Mouse (Mus musculus): ENCODE results near the gene Fam3b. TPM values are rescaled to one million over a fixed set of nuclear protein-coding genes. Genes with fewer than 3 reads are reported as not detected.

Fam3b gene
- polyA plus RNA-seq, 1 experiment: not detected

DNA sequence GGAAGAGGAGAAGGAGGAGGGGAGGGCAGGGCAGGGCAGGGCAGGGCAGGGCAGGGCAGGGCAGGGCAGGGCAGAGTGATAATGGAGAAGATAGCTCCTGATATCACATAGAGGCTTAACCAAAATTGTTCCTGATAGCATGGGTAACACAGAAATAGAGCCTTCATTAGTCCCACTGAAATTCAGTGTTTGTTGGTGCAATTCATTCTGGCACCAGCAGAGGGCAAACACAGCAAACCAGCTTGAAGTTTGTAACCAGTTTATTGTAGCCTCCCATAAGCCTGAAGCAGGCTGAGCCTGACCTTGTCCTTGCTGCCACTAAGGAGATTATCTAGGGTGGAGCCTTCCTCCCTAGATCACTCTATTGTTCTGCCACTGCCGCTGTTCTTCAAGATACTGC is 8.4 kb upstream of the Fam3b start:
- Histone ChIP-seq H3K4me1 (ENCODE audit: control insufficient read depth, insufficient read depth, low read length) (no peaks in the 10 kb centered on the region), H3K27ac (ENCODE audit: insufficient read depth, low read length) (no peak overlapping the region), H3K4me3 (ENCODE audit: insufficient read depth, low read length) (no peak overlapping the region)
- no peak for TF ChIP-seq POLR2A (IDR thresholded peaks at IDR 0.05; ENCODE audit: extremely low read depth, insufficient read depth, low read length)
- peak; percentile 67 for TF ChIP-seq CTCF (IDR thresholded peaks at IDR 0.05; ENCODE audit: extremely low read depth, insufficient read depth, low read length)

DNA sequence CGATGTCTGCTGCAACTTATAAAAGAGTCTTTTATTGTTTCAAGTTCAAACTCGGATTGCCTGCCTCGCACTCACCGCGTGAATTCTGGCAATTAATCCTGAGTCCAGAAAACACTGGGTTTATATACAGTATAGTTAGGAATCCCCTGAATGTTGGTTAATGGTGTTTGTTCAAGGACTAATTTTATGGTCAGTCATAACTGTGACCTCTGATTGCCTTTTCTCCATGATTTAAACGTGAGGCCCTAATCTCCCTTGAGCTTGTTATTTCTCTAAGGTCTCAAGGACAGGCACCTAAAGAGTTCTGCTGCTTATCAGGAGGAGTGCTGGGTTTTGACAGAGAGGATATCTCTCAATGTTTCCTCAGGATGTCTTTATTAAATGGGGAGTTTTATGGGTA is 7.4 kb upstream of the Fam3b start:
- Histone ChIP-seq H3K4me3 (ENCODE audit: insufficient read depth, low read length) (no peak overlapping the region), H3K27ac (ENCODE audit: insufficient read depth, low read length) (no peak overlapping the region), H3K4me1 (ENCODE audit: control insufficient read depth, insufficient read depth, low read length) (no peaks in the 10 kb centered on the region)
- no peak for TF ChIP-seq CTCF (IDR thresholded peaks at IDR 0.05; ENCODE audit: extremely low read depth, insufficient read depth, low read length)
- TF ChIP-seq POLR2A (IDR thresholded peaks at IDR 0.05; ENCODE audit: extremely low read depth, insufficient read depth, low read length): no peak

DNA sequence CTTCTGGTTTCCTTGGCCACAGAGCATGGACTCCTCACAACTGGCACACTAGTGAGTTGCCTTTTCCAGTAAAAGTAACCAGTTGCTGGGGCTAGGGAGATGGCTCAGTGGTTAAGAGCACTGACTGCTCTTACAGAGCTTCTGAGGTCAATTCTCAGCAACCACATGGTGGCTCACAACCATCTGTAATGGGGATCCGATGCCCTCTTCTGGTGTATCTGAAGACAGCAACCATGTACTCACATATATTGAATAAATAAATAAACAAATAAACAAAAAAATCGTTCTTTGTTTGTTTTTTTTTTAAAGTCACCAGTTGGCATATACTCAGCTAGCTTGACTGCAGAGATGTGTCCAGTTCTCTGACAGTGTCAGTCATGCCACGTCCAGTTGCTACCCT is 1.7 kb upstream of the Fam3b start:
- Histone ChIP-seq H3K4me1 (ENCODE audit: control insufficient read depth, insufficient read depth, low read length) (no peaks in the 10 kb centered on the region), H3K27ac (ENCODE audit: insufficient read depth, low read length) (no peak overlapping the region), H3K4me3 (ENCODE audit: insufficient read depth, low read length) (no peak overlapping the region)
- TF ChIP-seq CTCF (IDR thresholded peaks at IDR 0.05; ENCODE audit: extremely low read depth, insufficient read depth, low read length) (no peak), POLR2A (IDR thresholded peaks at IDR 0.05; ENCODE audit: extremely low read depth, insufficient read depth, low read length) (no peak)

DNA sequence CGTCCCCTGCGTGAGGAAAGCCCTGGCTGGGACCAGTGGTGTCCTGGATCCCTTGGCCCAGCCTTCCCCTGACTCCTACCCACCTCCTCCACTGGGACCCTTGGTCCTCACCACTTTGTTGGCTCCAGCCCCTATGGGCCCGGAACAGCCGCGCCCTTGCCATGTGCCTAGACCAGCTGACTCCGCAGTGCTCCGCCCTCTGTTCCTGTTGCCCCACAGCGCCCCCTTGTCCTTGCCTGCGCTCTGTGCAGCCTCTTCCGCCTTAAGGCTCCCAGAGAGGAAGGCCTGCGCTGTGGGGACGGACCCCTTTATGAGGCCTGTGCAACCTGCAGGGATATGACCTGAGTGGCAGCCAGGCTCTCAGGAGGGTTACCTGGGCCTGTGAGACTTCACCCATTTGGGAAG is 2.3 kb downstream of the Fam3b start:
- no peak overlapping the region for H3K4me3 ChIP-seq (ENCODE audit: insufficient read depth, low read length)
- no peak overlapping the region for H3K27ac ChIP-seq (ENCODE audit: insufficient read depth, low read length)
- H3K4me1 ChIP-seq (ENCODE audit: control insufficient read depth, insufficient read depth, low read length): no peaks in the 10 kb centered on the region
- TF ChIP-seq CTCF (IDR thresholded peaks at IDR 0.05; ENCODE audit: extremely low read depth, insufficient read depth, low read length) (no peak), POLR2A (IDR thresholded peaks at IDR 0.05; ENCODE audit: extremely low read depth, insufficient read depth, low read length) (no peak)

DNA sequence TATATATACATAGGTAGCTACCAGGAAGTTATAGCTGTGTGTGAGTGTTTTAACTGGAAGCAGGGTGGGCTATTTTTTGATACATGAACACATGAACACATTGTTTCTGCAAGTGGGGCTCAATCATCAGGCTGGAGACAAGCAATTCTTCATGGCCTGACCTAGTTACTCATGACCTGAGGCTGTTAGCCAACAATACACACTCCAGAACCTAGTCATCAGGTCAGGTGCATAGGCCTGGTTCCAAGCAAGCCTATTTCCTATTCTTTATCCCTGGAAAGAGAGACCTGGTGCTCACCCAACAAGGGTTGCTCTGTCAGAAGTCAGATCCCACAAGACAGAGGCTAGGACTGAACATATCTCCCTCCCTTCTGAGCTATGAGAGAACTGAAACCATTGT is 3.1 kb downstream of the Fam3b start:
- TF ChIP-seq CTCF (IDR thresholded peaks at IDR 0.05; ENCODE audit: extremely low read depth, insufficient read depth, low read length) (no peak), POLR2A (IDR thresholded peaks at IDR 0.05; ENCODE audit: extremely low read depth, insufficient read depth, low read length) (no peak)
- no peak overlapping the region for H3K4me3 ChIP-seq (ENCODE audit: insufficient read depth, low read length)
- no peak overlapping the region for H3K27ac ChIP-seq (ENCODE audit: insufficient read depth, low read length)
- no peaks in the 10 kb centered on the region for H3K4me1 ChIP-seq (ENCODE audit: control insufficient read depth, insufficient read depth, low read length)

DNA sequence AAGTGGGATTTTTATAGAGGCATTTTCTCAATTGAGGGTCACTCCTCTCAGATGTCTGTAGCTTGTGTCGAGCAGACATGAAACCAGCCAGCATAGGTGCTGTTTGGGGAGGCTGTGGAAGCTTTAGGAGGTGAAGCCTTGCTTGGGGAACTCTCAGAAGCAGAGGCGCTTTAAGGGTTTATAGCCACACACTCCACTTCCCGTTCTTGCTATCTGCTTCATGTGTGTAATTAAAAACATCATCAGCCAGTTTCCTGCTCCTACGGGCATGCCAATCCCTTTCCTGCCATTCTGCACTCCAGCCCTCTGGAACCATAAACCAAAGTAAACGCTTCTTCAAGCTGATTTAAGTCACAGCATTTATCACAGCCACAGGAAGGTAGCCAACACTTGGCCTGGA is 3.8 kb downstream of the Fam3b start:
- Histone ChIP-seq H3K27ac (ENCODE audit: insufficient read depth, low read length) (no peak overlapping the region), H3K4me1 (ENCODE audit: control insufficient read depth, insufficient read depth, low read length) (no peaks in the 10 kb centered on the region), H3K4me3 (ENCODE audit: insufficient read depth, low read length) (no peak overlapping the region)
- TF ChIP-seq CTCF (IDR thresholded peaks at IDR 0.05; ENCODE audit: extremely low read depth, insufficient read depth, low read length) (no peak), POLR2A (IDR thresholded peaks at IDR 0.05; ENCODE audit: extremely low read depth, insufficient read depth, low read length) (no peak)

DNA sequence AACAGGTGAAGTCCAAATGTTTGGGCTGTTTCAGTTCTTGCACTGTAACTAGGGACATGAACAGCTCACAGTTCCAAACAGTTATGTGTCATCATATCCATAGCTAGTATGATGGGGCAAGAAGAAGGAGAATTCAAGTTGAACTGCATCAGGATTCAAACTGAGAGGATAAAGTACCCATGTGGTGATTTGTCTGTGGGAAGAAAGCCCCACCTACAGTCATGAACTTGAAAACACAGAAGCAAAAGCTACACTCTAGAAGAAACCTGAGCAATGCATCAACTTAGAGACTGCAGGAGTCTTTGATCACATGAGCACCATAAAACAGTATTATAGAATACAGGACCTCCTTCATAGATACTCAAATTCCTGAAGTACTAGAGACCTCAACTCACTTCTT is 6.8 kb downstream of the Fam3b start:
- TF ChIP-seq CTCF (IDR thresholded peaks at IDR 0.05; ENCODE audit: extremely low read depth, insufficient read depth, low read length): no peak
- no peak for TF ChIP-seq POLR2A (IDR thresholded peaks at IDR 0.05; ENCODE audit: extremely low read depth, insufficient read depth, low read length)
- Histone ChIP-seq H3K4me3 (ENCODE audit: insufficient read depth, low read length) (no peak overlapping the region), H3K4me1 (ENCODE audit: control insufficient read depth, insufficient read depth, low read length) (no peaks in the 10 kb centered on the region), H3K27ac (ENCODE audit: insufficient read depth, low read length) (no peak overlapping the region)

DNA sequence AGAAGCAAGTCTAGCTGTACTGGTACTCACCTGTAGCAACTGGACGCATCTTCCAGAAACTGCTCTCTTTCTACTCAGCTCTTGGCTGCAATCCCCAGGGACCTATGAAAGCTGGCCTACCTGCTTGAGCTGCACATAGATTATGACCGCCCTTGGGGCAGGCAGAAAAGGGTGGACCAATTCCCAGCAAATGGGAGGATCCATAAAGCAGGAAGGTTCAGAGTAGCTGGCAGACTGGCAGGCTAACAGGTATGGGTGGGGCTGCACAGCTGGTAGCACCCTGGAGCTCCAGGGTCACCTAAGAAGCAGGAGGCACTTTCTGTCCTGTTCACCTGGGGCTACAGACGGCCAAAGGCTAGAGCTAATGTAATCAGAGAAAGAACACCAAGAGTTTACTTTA is 9.8 kb downstream of the Fam3b start:
- no peak overlapping the region for H3K4me3 ChIP-seq (ENCODE audit: insufficient read depth, low read length)
- H3K27ac ChIP-seq (ENCODE audit: insufficient read depth, low read length): no peak overlapping the region
- TF ChIP-seq CTCF (IDR thresholded peaks at IDR 0.05; ENCODE audit: extremely low read depth, insufficient read depth, low read length) (no peak), POLR2A (IDR thresholded peaks at IDR 0.05; ENCODE audit: extremely low read depth, insufficient read depth, low read length) (no peak)

DNA sequence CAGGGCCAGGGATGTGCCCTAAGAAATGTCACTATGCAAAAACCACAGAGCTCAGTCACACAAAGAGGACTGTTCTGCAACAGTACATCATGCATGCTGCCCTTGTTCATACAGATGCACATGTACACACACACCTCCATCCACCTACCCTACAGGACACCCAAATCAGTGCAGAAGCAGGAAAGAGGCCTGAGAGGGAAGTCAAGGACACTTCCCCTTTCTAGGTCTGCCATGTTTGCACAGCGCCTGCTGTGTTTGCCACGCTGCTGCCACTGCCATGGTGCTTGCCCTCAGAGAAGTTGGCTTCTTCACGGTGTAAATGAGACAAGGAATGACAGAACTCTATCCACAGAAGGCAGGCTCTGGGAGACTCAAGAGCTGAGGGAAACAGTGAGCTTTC is 10.8 kb downstream of the Fam3b start:
- Histone ChIP-seq H3K4me3 (ENCODE audit: insufficient read depth, low read length) (no peak overlapping the region), H3K27ac (ENCODE audit: insufficient read depth, low read length) (no peak overlapping the region), H3K4me1 (ENCODE audit: control insufficient read depth, insufficient read depth, low read length) (no peaks in the 10 kb centered on the region)
- TF ChIP-seq CTCF (IDR thresholded peaks at IDR 0.05; ENCODE audit: extremely low read depth, insufficient read depth, low read length) (no peak), POLR2A (IDR thresholded peaks at IDR 0.05; ENCODE audit: extremely low read depth, insufficient read depth, low read length) (no peak)

More for the DNA sequence above, 9.8 kb downstream of the Fam3b start:
- H3K4me1 ChIP-seq (ENCODE audit: control insufficient read depth, insufficient read depth, low read length): no peaks in the 10 kb centered on the region

DNA sequence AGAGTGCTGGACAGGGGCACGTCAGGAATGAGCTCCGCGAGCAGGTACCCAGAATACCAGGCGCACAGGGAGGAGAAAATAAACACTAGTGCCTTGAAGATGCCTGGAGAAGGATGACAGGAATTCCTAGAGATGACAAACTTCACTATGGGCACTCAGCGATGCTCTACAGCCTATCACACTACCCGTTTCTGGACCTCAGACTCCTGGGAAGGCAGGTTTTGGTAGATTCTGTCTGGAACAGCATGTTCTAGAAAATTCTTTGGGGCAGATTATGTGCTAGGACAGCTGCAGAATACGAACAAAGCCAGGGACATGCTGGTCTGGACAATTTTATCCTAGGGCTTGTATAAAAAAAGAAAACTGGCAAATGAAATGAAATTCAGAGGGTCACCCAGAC is 13.7 kb downstream of the Fam3b start:
- TF ChIP-seq POLR2A (IDR thresholded peaks at IDR 0.05; ENCODE audit: extremely low read depth, insufficient read depth, low read length): no peak
- TF ChIP-seq CTCF (IDR thresholded peaks at IDR 0.05; ENCODE audit: extremely low read depth, insufficient read depth, low read length): no peak
- no peak overlapping the region for H3K27ac ChIP-seq (ENCODE audit: insufficient read depth, low read length)
- no peak overlapping the region for H3K4me3 ChIP-seq (ENCODE audit: insufficient read depth, low read length)
- H3K4me1 ChIP-seq (ENCODE audit: control insufficient read depth, insufficient read depth, low read length): no peaks in the 10 kb centered on the region

DNA sequence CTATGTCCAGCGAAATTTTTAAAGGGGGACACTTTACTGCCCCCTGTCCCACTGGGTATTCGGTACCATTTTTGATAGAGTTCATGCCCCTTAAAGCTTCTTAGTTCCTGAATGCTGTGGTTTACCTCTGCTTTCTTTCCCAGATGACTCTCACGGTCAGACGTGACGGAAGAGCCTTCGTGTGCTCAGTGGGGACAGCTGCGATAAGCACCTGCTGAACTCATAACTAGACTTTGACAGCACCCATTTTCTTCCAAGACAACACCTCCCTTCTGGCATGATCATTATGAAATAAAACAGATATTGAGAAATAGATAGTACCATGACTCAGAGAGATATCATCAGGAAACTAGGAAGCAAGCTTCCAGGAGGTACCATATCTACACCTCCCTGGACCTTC is 15.2 kb downstream of the Fam3b start:
- H3K4me1 ChIP-seq (ENCODE audit: control insufficient read depth, insufficient read depth, low read length): no peaks in the 10 kb centered on the region
- no peak for TF ChIP-seq POLR2A (IDR thresholded peaks at IDR 0.05; ENCODE audit: extremely low read depth, insufficient read depth, low read length)
- no peak for TF ChIP-seq CTCF (IDR thresholded peaks at IDR 0.05; ENCODE audit: extremely low read depth, insufficient read depth, low read length)
- H3K4me3 ChIP-seq (ENCODE audit: insufficient read depth, low read length): no peak overlapping the region
- H3K27ac ChIP-seq (ENCODE audit: insufficient read depth, low read length): no peak overlapping the region

Measured in cortical plate, adult 2 months (tissue).